Mouse (Mus musculus) intestine, postnatal 0 days (tissue): ENCODE measurements at regions not wholly inside any gene's neighbourhood (a gene's known extent, or its start where the extent isn't known, plus 50 kb on each side); places are given as distances from the start of the nearest gene placed in this dataset.

Experiments used
- ATAC-seq: fragments of 200-750 bp; cut with Nextera tagmentation; 2 replicates; pipeline ENCODE4 v1.8.0; 2017; ENCODE audit warnings: mild to moderate bottlenecking, moderate TSS enrichment, moderate library complexity
- H3K27ac ChIP-seq: fragments of 300-500 bp; sonication (generic); 2 replicates; pipeline ENCODE4 v1.5.1; 2014; ENCODE audit warnings: mild to moderate bottlenecking, low read depth, low read length, moderate library complexity
- H3K27me3 ChIP-seq: fragments of 300-500 bp; sonication (generic); replicated peaks from 2 replicates; pipeline ENCODE4 v1.6.1; 2014; ENCODE audit warnings: low read length, mixed read lengths; ENCODE audit not compliant: control insufficient read depth, insufficient read depth
- H3K36me3 ChIP-seq: fragments of 300-500 bp; sonication (generic); 2 replicates; pipeline ENCODE4 v1.6.1; 2014; ENCODE audit warnings: mild to moderate bottlenecking, moderate library complexity; ENCODE audit not compliant: control insufficient read depth, insufficient read depth
- H3K4me1 ChIP-seq: fragments of 300-500 bp; sonication (generic); replicated peaks from 2 replicates; pipeline ENCODE4 v1.6.1; 2014; ENCODE audit warnings: antibody characterized with exemption, low read length, mixed read lengths; ENCODE audit not compliant: control insufficient read depth, insufficient read depth
- H3K4me2 ChIP-seq: fragments of 300-500 bp; sonication (generic); replicated peaks from 2 replicates; pipeline ENCODE4 v1.6.1; 2014; ENCODE audit warnings: low read depth, mild to moderate bottlenecking, moderate library complexity
- H3K4me3 ChIP-seq: fragments of 300-500 bp; sonication (generic); 2 replicates; pipeline ENCODE4 v1.5.1; 2014; ENCODE audit warnings: low read depth, low read length
- H3K9ac ChIP-seq: fragments of 300-500 bp; sonication (generic); 2 replicates; pipeline ENCODE4 v1.6.1; 2014; ENCODE audit warnings: mild to moderate bottlenecking, low read depth, low read length
- H3K9me3 ChIP-seq: fragments of 300-500 bp; sonication (generic); 2 replicates; pipeline ENCODE4 v1.6.1; 2016; ENCODE audit warnings: mixed run types; ENCODE audit not compliant: control insufficient read depth
- CTCF ChIP-seq: sonication (generic); IDR thresholded peaks from 2 replicates; pipeline ENCODE4 v1.5.1; 2016; ENCODE audit warnings: low read depth, mild to moderate bottlenecking, control low read depth, antibody characterized with exemption, moderate library complexity
- WGBS: fragments of 180-500 bp; shearing (Covaris S2); extraction: QIAGEN DNeasy Blood & Tissue Kit; methylation state at CpG from one replicate; pipeline ENCODE4 v1.1.7; 2014; 5-methylcytosine and 5-hydroxymethylcytosine counted together

GRCm38 (mm10) chrX:19400046-19400445 lies 81.1 kb downstream of the Tex13c3 start:
- Histone ChIP-seq H3K27me3 (no peaks in the 10 kb centered on the region), H3K36me3 (no peaks in the 10 kb centered on the region), H3K4me3 (no peak overlapping the region), H3K9me3 (no peaks in the 10 kb centered on the region), H3K4me2 (no peak overlapping the region), H3K4me1 (no peaks in the 10 kb centered on the region), H3K27ac (no peak overlapping the region), H3K9ac (no peak overlapping the region)
- ATAC-seq: peak; percentile 41; the same call in 1 of the 2 replicates
- WGBS: 51% methylated on average over 2 of the region's 2 CpGs
- TF ChIP-seq CTCF: no peak
